Mouse (Mus musculus) C2C12 (cell line): ENCODE measurements around the gene Zkscan1. TPM values are rescaled to one million over a fixed set of nuclear protein-coding genes. Genes with fewer than 3 reads are reported as not detected.
"Not testable (repeated sequence)": the region's sequence is repeated elsewhere in the genome, so short reads cannot be mapped to it uniquely, and the experiment has no call there.

Experiments used
- H3K27me3 ChIP-seq: one replicate; pipeline ENCODE4 v1.6.1; 2011; ENCODE audit not compliant: control insufficient read depth, insufficient read depth, insufficient read length
- H3K36me3 ChIP-seq: one replicate; pipeline ENCODE4 v1.6.1; 2011; ENCODE audit not compliant: control insufficient read depth, insufficient read depth
- H3K4me3 ChIP-seq: one replicate; pipeline ENCODE4 v1.5.1; 2011; ENCODE audit warnings: mild to moderate bottlenecking, control low read depth; ENCODE audit not compliant: poor library complexity, insufficient read depth, severe bottlenecking
- H3K79me2 ChIP-seq: one replicate; pipeline ENCODE4 v1.6.1; 2011; ENCODE audit not compliant: control insufficient read depth, insufficient read depth
- H3K79me3 ChIP-seq: one replicate; pipeline ENCODE4 v1.6.1; 2011; ENCODE audit warnings: low read depth, control low read depth
- H3ac ChIP-seq: one replicate; pipeline ENCODE3; 2011; ENCODE audit warnings: low read depth; ENCODE audit not compliant: control insufficient read depth, insufficient read length
- CEBPB ChIP-seq: IDR thresholded peaks from one replicate; pipeline ENCODE4 v1.6.1; 2011; ENCODE audit warnings: low read depth, mild to moderate bottlenecking, control low read depth, moderate library complexity
- CTCF ChIP-seq: IDR thresholded peaks from one replicate; pipeline ENCODE4 v1.5.1; 2011; ENCODE audit not compliant: control insufficient read depth, insufficient read depth, insufficient read length
- FOSL1 ChIP-seq: IDR thresholded peaks from one replicate; pipeline ENCODE4 v1.8.0; 2011; ENCODE audit warnings: mild to moderate bottlenecking, low read length; ENCODE audit not compliant: poor library complexity, insufficient read depth, severe bottlenecking
- MAX ChIP-seq: IDR thresholded peaks from one replicate; pipeline ENCODE4 v1.6.1; 2011; ENCODE audit warnings: mild to moderate bottlenecking, control low read depth
- MYOD1 ChIP-seq: IDR thresholded peaks from one replicate; pipeline ENCODE4 v1.6.1; 2011; ENCODE audit warnings: low read depth; ENCODE audit not compliant: control insufficient read depth, insufficient read length
- MYOG ChIP-seq: IDR thresholded peaks from one replicate; pipeline ENCODE4 v1.6.1; 2011; ENCODE audit not compliant: control insufficient read depth, insufficient read length; ENCODE audit errors: extremely low read depth
- USF1 ChIP-seq: IDR thresholded peaks from one replicate; pipeline ENCODE4 v1.6.1; 2011; ENCODE audit warnings: low read depth, mild to moderate bottlenecking, control low read depth, moderate library complexity
- long read RNA-seq, 2 experiments: library from polyadenylated mRNA; unstranded; transcript quantifications; one replicate each; pipeline ENCODE4 v2.0.0; 2019 to 2020
- polyA plus RNA-seq: library from polyadenylated mRNA; unstranded; fragments of >200 nt; fragmentation: generic; extraction: Trizol; gene quantifications from one replicate; pipeline ENCODE4 v1.2.1, GENCODE M21; 2012; ENCODE audit warnings: missing spikeins

Gene Zkscan1
- polyA plus RNA-seq, result 3.7 TPM
- long read RNA-seq, experiment 1, full-length matches to known transcripts, result 1 of 4 reads
- long read RNA-seq, experiment 1, partial matches to known transcripts, result 1 of 4 reads
- long read RNA-seq, experiment 1, other reads (novel, unspliced or antisense), result 2 of 4 reads
- long read RNA-seq, experiment 2, full-length matches to known transcripts, result 60 of 84 reads
- long read RNA-seq, experiment 2, partial matches to known transcripts, result 18 of 84 reads
- long read RNA-seq, experiment 2, other reads (novel, unspliced or antisense), result 6 of 84 reads

DNA sequence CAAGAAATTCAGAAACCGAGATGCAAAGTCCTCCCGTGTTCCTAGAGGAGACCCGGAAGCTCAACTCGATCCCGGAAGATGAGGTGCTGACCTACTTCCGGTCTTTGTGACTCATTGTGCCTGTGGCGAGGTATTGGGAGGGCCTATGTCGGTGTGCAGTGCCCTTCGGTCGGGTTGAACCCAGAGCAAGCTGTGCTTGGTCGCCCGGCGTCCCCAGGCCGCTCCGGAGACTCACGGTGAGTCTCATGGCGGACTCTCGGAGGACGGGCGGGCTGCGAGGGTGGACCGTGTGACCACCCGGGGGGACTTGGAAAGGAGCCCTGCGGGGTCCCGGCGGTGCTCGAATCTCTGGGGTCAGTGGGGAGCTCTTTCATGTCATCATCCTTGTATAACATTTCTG lies at the start of gene Zkscan1:
Gene Zkscan1 (plus strand): TSS at position 89 of the 400 bp plus-strand sequence.
- TF ChIP-seq CEBPB, result no peak
- TF ChIP-seq MAX, result no peak
- Histone ChIP-seq H3K79me2 (peaks cover 52% of the 10 kb centered on the region), H3K4me3 (peak within 1 kb of the TSS; percentile 95), H3K79me3 (peaks cover 49% of the 10 kb centered on the region), H3K27me3 (peaks cover 11% of the 10 kb centered on the region), H3K36me3 (peaks cover 6% of the 10 kb centered on the region), H3ac (peak within 1 kb of the TSS; percentile 84)

DNA sequence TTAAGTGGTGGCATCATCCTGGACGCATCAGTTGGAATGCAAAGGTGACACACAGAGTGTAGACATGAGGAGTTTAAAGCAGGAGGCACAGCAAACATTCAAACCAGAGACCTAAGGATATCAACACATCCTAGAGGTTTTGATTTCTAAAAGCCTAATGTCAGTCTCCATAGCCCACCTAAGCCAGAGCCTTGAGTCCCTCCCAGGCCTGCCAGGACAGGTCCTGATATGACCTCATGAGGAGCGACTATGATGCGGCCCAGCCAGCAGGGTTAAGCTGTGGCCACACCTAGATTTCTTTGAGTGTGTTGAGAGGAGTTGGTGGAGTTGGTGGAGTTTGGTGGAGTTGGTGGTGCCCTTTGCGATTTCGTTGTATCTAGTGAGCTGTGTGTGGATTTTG lies 32.0 kb upstream of the Zkscan1 start, which contains the start of gene Smok3c:
Gene Smok3c (plus strand): TSS at position 301 of the 400 bp plus-strand sequence.
- not testable (repeated sequence) for H3ac ChIP-seq, H3K79me3 ChIP-seq, H3K36me3 ChIP-seq, H3K79me2 ChIP-seq, H3K27me3 ChIP-seq, H3K4me3 ChIP-seq

DNA sequence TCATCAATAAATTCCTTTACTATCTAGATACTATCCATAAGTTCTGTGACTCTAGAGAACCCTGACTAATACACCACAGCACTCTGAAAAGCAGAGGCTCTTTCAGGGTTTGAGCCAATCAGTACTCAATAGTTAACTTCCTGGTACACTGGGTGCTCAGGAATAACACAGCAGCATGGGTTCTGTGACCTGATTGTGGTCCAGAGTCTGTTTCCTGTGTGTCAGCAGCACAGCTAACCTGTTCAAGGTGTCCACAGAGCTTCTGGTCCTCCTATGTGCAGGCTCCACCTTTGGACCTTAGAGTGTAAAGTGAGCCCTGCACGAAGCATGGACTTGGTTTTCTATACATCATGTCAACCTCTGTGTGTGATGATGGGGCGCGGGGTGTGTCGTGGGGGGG lies 11.1 kb upstream of the Zkscan1 start:
- Histone ChIP-seq H3K36me3 (no peaks in the 10 kb centered on the region), H3K79me2 (no peaks in the 10 kb centered on the region)

DNA sequence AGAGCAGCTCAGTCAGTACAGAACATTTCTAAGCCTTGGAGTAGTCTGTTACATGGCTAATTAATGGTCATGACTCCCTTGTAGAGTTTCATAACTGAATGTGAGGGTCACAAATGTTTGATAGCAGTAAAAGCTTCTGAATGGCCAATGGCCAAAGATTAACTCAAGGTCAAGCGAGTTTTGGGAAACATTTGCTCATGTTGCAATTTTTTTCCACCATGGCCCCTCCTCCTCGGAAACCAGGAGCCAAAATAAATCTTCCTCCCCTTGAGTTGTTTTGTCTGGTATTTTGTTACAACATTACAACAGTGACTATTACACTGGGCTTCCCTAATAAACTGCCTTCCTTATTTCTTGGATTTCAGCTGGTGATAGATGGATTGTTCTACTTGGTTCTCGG lies 9.2 kb upstream of the Zkscan1 start:
- TF ChIP-seq CEBPB (no peak), CTCF (no peak), MYOD1 (no peak), USF1 (no peak), MAX (no peak), FOSL1 (no peak), MYOG (no peak)
- Histone ChIP-seq H3K79me3 (no peaks in the 10 kb centered on the region), H3K79me2 (no peaks in the 10 kb centered on the region), H3K4me3 (no peak overlapping the region), H3K36me3 (no peaks in the 10 kb centered on the region), H3ac (no peak overlapping the region), H3K27me3 (peaks cover under 1% of the 10 kb centered on the region)

More for the DNA sequence above, 11.1 kb upstream of the Zkscan1 start:
- no peaks in the 10 kb centered on the region for H3K27me3 ChIP-seq
- H3K4me3 ChIP-seq, result no peak overlapping the region
- H3K79me3 ChIP-seq, result no peaks in the 10 kb centered on the region
- H3ac ChIP-seq, result no peak overlapping the region
- TF ChIP-seq CEBPB, result no peak
- TF ChIP-seq MYOG, result no peak
- TF ChIP-seq MYOD1, result no peak
- TF ChIP-seq CTCF, result no peak
- no peak for TF ChIP-seq FOSL1
- TF ChIP-seq MAX, result no peak
- TF ChIP-seq USF1, result no peak

DNA sequence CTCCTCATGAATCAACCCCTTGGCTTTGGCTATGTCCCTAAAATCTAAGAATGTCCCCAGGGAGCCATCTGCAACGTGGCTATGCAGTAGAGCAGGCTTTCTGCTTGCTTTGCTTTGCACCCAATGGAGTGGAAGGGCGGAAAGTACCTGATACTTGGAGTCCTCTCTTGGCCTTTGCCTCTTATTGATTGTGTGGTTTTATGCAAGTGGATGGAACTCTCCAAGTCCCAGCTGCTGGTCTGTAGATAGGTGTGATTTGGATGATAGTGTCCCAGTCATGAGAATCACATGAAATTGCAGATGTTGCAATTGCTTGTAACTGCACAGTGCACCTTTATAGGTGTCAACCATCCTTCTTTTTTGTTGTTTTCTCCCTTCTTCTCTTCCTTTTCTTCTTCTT lies 8.7 kb upstream of the Zkscan1 start:
- no peak overlapping the region for H3ac ChIP-seq
- TF ChIP-seq CTCF (no peak), FOSL1 (no peak), CEBPB (no peak), MAX (no peak), USF1 (no peak), MYOG (no peak), MYOD1 (no peak)
- no peaks in the 10 kb centered on the region for H3K79me2 ChIP-seq
- H3K27me3 ChIP-seq, result peaks cover 5% of the 10 kb centered on the region
- H3K79me3 ChIP-seq, result no peaks in the 10 kb centered on the region
- no peak overlapping the region for H3K4me3 ChIP-seq
- no peaks in the 10 kb centered on the region for H3K36me3 ChIP-seq

DNA sequence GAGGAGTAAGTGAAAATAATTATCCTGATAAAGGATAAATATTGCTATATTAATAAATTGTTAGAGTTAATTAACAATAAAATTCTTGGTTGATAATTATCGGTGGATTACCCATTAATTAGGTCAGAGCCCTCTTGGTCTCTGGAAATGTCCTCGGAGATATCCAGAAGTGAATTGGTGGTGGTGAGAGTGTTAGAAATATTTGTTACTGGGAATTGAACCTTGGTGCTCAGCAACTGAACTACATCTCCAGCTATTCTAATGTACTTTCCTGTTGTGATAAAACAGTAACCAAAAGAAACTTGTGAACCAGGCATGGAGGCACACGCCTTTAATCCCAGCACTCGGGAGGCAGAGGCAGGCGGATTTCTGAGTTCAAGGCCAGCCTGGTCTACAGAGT lies 4.4 kb upstream of the Zkscan1 start:
- Histone ChIP-seq H3K27me3 (peaks cover 11% of the 10 kb centered on the region), H3K79me2 (peaks cover 7% of the 10 kb centered on the region), H3K36me3 (no peaks in the 10 kb centered on the region), H3K4me3 (no peak overlapping the region), H3K79me3 (peaks cover 5% of the 10 kb centered on the region), H3ac (no peak overlapping the region)
- TF ChIP-seq MYOG, result no peak
- TF ChIP-seq CTCF, result no peak
- no peak for TF ChIP-seq MYOD1
- no peak for TF ChIP-seq CEBPB
- no peak for TF ChIP-seq FOSL1
- no peak for TF ChIP-seq USF1
- TF ChIP-seq MAX, result no peak
